30 mouse cellular contexts compared by ENCODE assay signal in genomic region chr10:52343324-52343723, GRCm38 (mm10). TPM values are rescaled to one million over a fixed set of nuclear protein-coding genes. Genes with fewer than 3 reads are reported as not detected.
A peak's percentile ranks its signal among the peaks of the same experiment; 100 is the strongest.
DNase-seq lines count a peak whose midpoint lies in the region; ATAC-seq and TF ChIP-seq lines count a peak whose summit lies in the region.
"Not testable (repeated sequence)": the region's sequence is repeated elsewhere in the genome, so short reads cannot be mapped to it uniquely, and the experiment has no call there.
"Had no signal": no experiment of that assay in that cellular context is flagged by ENCODE, and none has a peak within 500 bp of the region (broad histone marks: within the 10 kb centered on the region; RNA-seq: fewer than 3 reads in every experiment).

No protein-coding gene starts in this region.

- not testable (repeated sequence) for H3K4me3 ChIP-seq in E14TG2a.4 (replicated peaks; ENCODE audit: low read length); bone marrow, adult 2 months (replicated peaks; ENCODE audit: control insufficient read depth, low read depth, low read length); forebrain, embryonic 15.5 days; layer of hippocampus, adult 2 months; lung, embryonic 14.5 days (ENCODE audit: low read depth, low read length)

- 0 out of 2 replicates have a peak, but pooled peaks have one; percentile 26 for ATAC-seq in forebrain, embryonic 15.5 days (replicated peaks)
- ATAC-seq in lung, embryonic 14.5 days (ENCODE audit: insufficient read depth) = not testable (repeated sequence)

- H3K27me3 ChIP-seq in E14TG2a.4 (ENCODE audit: insufficient read depth, low read length); forebrain, embryonic 15.5 days; lung, embryonic 14.5 days (ENCODE audit: insufficient read depth, low read length): not testable (repeated sequence)

- TF ChIP-seq CTCF in E14TG2a.4 (conservative IDR thresholded peaks at IDR 0.05; ENCODE audit: low read length) = 0 out of 2 replicates have a peak, but pooled peaks have one; percentile 5
- peak; percentile 24; the same call in 1 of the 2 replicates for TF ChIP-seq CTCF in bone marrow, adult 2 months (IDR thresholded peaks at IDR 0.05; ENCODE audit: control insufficient read depth, insufficient read depth, low read length)
- TF ChIP-seq CTCF in layer of hippocampus, adult 2 months (conservative IDR thresholded peaks at IDR 0.05) = peak; percentile 17; the same call in 1 of the 2 replicates
- peak; percentile 17; the same call in 1 of the 2 replicates for TF ChIP-seq CTCF in lung, embryonic 14.5 days (IDR thresholded peaks at IDR 0.05; ENCODE audit: low read depth)

- WGBS in bone marrow, adult 2 months = 94% methylated on average over 4 of the region's 4 CpGs
- WGBS in forebrain, embryonic 15.5 days = 96% methylated on average over 4 of the region's 4 CpGs
- 94% methylated on average over 4 of the region's 4 CpGs for WGBS in lung, embryonic 14.5 days

- TF ChIP-seq POLR2A in bone marrow, adult 2 months (IDR thresholded peaks at IDR 0.05; ENCODE audit: borderline replicate concordance, control insufficient read depth, low read depth, low read length) = not testable (repeated sequence)

- H3K4me1 ChIP-seq in E14TG2a.4 (replicated peaks; ENCODE audit: low read depth, low read length) = peaks cover 13% of the 10 kb centered on the region
- not testable (repeated sequence) for H3K4me1 ChIP-seq in bone marrow, adult 2 months (ENCODE audit: control insufficient read depth, insufficient read depth, low read length); forebrain, embryonic 15.5 days; lung, embryonic 14.5 days (ENCODE audit: insufficient read depth)

- not testable (repeated sequence) for H3K4me2 ChIP-seq in forebrain, embryonic 15.5 days (replicated peaks); lung, embryonic 14.5 days

- peak; percentile 14 for DNase-seq in 3T3-L1 (ENCODE audit: low read depth, low spot score)
- DNase-seq in induced T-regulatory cell, adult 2 months (ENCODE audit: low read depth) = peak; percentile 6
- DNase-seq in layer of hippocampus, adult 2 months (ENCODE audit: low spot score in 2 of 2); lung, embryonic 14.5 days: not testable (repeated sequence)
- peak; percentile 8 for DNase-seq in naive thymus-derived CD4-positive, alpha-beta T cell, adult 2 months (ENCODE audit: low read depth)

- not testable (repeated sequence) for H3K9ac ChIP-seq in forebrain, embryonic 15.5 days (replicated peaks); lung, embryonic 14.5 days

- not testable (repeated sequence) for H3K9me3 ChIP-seq in E14TG2a.4 (ENCODE audit: low read length); forebrain, embryonic 15.5 days; lung, embryonic 14.5 days (ENCODE audit: low read depth, low read length)

- peaks cover 34% of the 10 kb centered on the region for H3K36me3 ChIP-seq in E14TG2a.4 (ENCODE audit: insufficient read depth, low read length)
- H3K36me3 ChIP-seq in forebrain, embryonic 15.5 days = peaks cover 63% of the 10 kb centered on the region
- H3K36me3 ChIP-seq in lung, embryonic 14.5 days (ENCODE audit: insufficient read depth) = peaks cover 61% of the 10 kb centered on the region

- H3K27ac ChIP-seq in bone marrow, adult 2 months (ENCODE audit: control insufficient read depth, insufficient read depth, low read depth, low read length, poor library complexity); forebrain, embryonic 15.5 days (replicated peaks); layer of hippocampus, adult 2 months; lung, embryonic 14.5 days (ENCODE audit: low read depth): not testable (repeated sequence)

RNA-seq across cellular contexts. Expression of gene Gm26741, which starts 15.2 kb away (rescaled TPM):
- polyA plus RNA-seq in bone marrow, adult 2 months (2011; ENCODE audit: insufficient read depth, insufficient read length, low replicate concordance, missing spikeins) = not detected in 2 replicates
- not detected in 2 replicates for polyA plus RNA-seq in forebrain, embryonic 15.5 days (2015; fragmentation: Nextera tagmentation; extraction: Ambion mirVana)
- total RNA-seq in layer of hippocampus, adult 2 months (2021) = not detected
- polyA plus RNA-seq in lung, embryonic 14.5 days (2014; fragmentation: Nextera tagmentation; extraction: Ambion mirVana) = not detected in 2 replicates
- total RNA-seq: adrenal gland, adult 2 months; adrenal gland, postnatal 36 days; forebrain, postnatal 0 days; gastrocnemius, postnatal 10 days; heart, postnatal 25 days; layer of hippocampus, adult 18-20 months; layer of hippocampus, postnatal 14 days; left cerebral cortex, adult 2 months; left cerebral cortex, postnatal 25 days had no signal
- polyA plus RNA-seq: activated CD4-positive, CD25-positive, alpha-beta regulatory T cell, adult 4 months; adrenal gland, adult 2 months; embryonic facial prominence, embryonic 12.5 days; forebrain, postnatal 0 days; gonadal fat pad, adult 2 months; heart, embryonic 14.5 days; hindbrain, embryonic 11.5 days; hindbrain, embryonic 16.5 days; intestine, embryonic 15.5 days; kidney, embryonic 14.5 days; limb, embryonic 12.5 days; liver, embryonic 11.5 days; midbrain, embryonic 12.5 days; neural tube, embryonic 15.5 days; stomach, embryonic 16.5 days had no signal

RNA-seq across cellular contexts. Expression of gene Gopc, which starts 38.6 kb away (rescaled TPM):
- polyA plus RNA-seq in bone marrow, adult 2 months (2011; ENCODE audit: insufficient read depth, insufficient read length, low replicate concordance, missing spikeins) = 2.9 and 5.3 TPM in 2 replicates
- 23.3 and 23.7 TPM in 2 replicates for polyA plus RNA-seq in forebrain, embryonic 15.5 days (2015; fragmentation: Nextera tagmentation; extraction: Ambion mirVana)
- total RNA-seq in layer of hippocampus, adult 2 months (2021) = 10 to 100 TPM; 40.2 to 41.7 TPM
- 19.5 and 22.6 TPM in 2 replicates for polyA plus RNA-seq in lung, embryonic 14.5 days (2014; fragmentation: Nextera tagmentation; extraction: Ambion mirVana)

RNA-seq across cellular contexts. Expression of gene Nepn, which starts 45.4 kb away (rescaled TPM):
- not detected in 2 replicates for polyA plus RNA-seq in bone marrow, adult 2 months (2011; ENCODE audit: insufficient read depth, insufficient read length, low replicate concordance, missing spikeins)
- not detected in 2 replicates for polyA plus RNA-seq in forebrain, embryonic 15.5 days (2015; fragmentation: Nextera tagmentation; extraction: Ambion mirVana)
- not detected for total RNA-seq in layer of hippocampus, adult 2 months (2021)
- not detected in 2 replicates for polyA plus RNA-seq in lung, embryonic 14.5 days (2014; fragmentation: Nextera tagmentation; extraction: Ambion mirVana)
- total RNA-seq: forebrain, postnatal 0 days; gastrocnemius, postnatal 10 days; layer of hippocampus, adult 18-20 months; layer of hippocampus, postnatal 14 days; left cerebral cortex, adult 2 months; left cerebral cortex, postnatal 25 days had no signal
- polyA plus RNA-seq: activated CD4-positive, CD25-positive, alpha-beta regulatory T cell, adult 4 months; forebrain, postnatal 0 days; heart, embryonic 14.5 days; hindbrain, embryonic 11.5 days; hindbrain, embryonic 16.5 days; kidney, embryonic 14.5 days; midbrain, embryonic 12.5 days had no signal
